Mouse (Mus musculus) left cerebral cortex, postnatal 36 days (tissue): ENCODE results near the gene Mrpl41. TPM values are rescaled to one million over a fixed set of nuclear protein-coding genes. Genes with fewer than 3 reads are reported as not detected.
"Not testable (repeated sequence)": the region's sequence is repeated elsewhere in the genome, so short reads cannot be mapped to it uniquely, and the experiment has no call there.

Experiments used
- DNase-seq, 2 experiments: peaks; one replicate each; pipeline ENCODE4 v3.0.0; 2021 to 2022; ENCODE audit warnings: low spot score in 2 of 2, mixed read lengths in 1 of 2
- intact Hi-C: fragments of 180-260 bp; cut with DNase I; formaldehyde crosslinking; loops from one replicate; pipeline ENCODE4 v1.15.1; 2025
- microRNA-seq: library from miRNA; unstranded; fragments of <30 nt; microRNA quantifications from one replicate; pipeline ENCODE4 v1.2.0, GENCODE M21; 2022
- total RNA-seq, 2 experiments: library from RNA; stranded (reverse); gene quantifications; 2 replicates each; pipeline ENCODE4 v1.2.3; 2021

Mrpl41 gene
- total RNA-seq, 2 experiments from 2014 or later = 77.5 to 82.1 TPM

DNA sequence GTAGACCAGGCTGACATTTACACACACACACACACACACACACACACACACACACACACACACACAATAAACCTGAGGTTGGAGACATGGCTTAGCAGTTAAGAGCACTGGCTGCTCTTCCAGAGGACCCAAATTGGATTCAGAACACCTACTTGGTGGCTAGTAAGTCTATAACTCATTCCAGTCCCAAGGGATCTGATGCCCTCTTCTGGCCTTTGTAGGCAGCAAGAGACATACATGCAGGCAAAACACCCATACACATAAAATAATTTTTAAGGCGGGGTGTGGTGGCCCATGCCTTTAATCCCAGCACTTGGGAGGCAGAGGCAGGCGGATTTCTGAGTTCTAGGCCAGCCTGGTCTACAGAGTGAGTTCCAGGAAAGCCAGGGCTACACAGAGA lies 30.6 kb downstream of the Mrpl41 start:
- intact Hi-C loops, DNase-seq: not testable (repeated sequence)

DNA sequence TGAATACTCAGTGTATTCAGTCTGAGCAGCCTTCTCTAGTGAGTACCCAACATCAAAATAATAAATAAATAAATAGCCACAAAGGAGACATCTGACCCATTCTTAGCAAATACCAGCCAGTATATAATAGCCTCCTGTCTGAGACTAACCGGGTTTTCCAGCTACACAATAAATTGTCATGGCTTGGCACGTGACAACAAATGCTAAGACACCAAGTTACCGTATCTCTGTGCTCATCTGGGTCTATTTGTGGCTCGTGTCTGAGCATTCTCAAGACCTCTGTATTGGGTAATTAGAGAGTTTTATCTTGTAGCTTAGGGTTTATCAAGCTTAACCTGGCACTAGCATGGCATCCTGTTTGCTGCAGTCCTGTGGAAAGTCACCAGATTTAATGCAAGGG lies 32.8 kb downstream of the Mrpl41 start:
- no peak for DNase-seq
- intact Hi-C loops = no loop called here

DNA sequence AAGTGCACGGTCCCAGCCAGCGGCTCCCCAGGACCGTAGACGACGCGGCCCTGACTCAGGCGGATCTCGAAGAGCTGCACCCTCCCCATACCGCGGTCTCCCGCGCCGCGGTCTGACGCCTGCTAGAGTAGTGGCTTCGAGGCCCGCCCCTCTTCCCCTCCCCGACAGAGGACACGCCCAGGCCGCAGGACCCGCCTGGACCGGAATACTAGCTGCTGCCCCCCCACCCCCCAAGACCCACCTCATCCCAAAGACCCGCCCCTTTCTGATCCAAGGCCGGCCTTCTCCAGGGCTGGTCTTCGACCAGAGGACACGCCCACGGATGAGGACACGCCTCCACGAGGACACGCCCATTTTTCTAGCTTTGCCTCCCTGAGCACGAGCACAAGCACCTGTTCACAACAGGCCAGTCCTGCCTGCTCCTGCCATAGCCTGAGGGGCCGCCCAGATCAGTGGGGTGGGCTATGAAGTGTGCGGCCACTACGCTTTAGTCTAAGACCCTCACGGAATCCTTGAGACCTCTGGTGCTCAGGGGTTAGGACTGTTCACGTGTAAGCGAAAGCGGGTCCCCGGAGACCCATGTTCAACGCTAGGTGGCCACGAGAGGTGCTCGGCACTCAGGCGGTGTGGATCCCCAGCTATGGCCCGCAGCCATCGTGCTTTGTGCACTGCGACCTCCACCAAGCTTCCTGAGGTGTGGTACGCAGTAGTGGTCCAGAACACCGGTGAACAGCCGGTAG lies 39.7 kb downstream of the Mrpl41 start, which contains the start of gene Arrdc1:
Gene Arrdc1 (minus strand): TSS at position 196 of the 740 bp plus-strand sequence.
- DNase-seq = peak; percentile 71 to 80
- intact Hi-C loops = no loop called here

DNA sequence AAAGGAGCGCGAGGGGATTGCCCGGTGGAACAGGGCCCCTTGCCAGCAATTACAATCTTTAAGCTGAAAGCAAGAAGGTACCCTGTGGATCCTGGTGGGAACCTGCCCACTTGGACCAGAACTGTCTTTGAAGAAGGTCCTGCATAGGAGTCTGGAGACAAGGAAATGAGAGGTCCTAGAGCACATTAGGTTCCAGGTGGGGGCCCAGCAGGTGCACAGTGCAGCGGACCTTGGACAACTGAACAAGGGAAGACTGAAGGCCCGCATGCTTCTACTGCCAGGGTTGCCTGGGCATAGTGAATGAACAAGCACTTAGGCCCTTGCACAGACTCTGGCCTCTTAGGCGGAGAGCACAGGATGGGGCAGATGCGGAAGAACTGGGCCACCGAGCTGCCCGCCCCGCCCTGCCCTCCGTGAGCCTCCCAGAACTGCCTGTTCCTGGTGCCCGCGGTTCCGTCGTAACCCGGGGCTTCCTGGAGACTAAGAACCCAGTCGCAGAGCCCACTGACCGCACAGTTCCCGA lies 40.4 kb downstream of the Mrpl41 start:
- DNase-seq = peak in 1 of 2 experiments; percentile 17
- intact Hi-C loops = no loop called here

DNA sequence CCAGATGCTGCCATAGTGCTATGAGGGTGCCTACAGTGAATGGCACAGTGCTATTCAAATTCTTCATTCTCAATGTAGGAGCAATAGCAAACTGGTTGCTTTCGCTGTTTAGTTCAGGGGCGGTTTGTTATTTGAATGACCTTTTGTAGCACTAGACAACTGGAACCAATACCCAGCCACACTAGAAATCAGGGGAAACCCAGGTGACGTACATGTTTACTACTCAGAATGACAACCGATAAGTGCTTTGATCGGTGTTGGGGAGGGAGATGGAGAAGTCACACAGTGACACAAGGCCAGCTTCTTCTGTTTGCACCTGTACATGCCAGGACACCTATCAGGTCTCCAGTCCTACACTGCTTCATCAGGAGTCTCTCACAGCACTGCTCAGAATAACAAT lies 45.3 kb downstream of the Mrpl41 start:
- intact Hi-C loops = no loop called here
- no peak for DNase-seq

DNA sequence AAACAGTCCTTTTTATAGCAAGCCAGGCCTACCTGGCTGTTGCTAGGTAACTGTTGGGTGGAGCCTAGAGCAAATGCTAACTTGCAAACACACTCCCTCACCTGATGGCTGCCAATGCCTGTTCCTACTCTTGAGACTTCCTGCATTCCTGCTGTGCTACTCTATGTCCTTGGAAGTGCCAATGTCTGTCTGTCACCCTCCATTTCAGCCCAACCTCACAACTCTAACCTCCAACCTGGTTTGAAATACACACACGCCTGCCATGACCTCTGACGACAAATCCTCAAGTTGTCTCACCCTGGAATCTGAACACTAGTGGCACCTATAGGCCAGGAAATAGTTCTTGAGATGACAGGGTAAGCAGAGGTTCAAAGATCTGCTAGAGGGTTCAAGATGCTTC lies 45.8 kb downstream of the Mrpl41 start:
- intact Hi-C loops = no loop called here
- DNase-seq = no peak

DNA sequence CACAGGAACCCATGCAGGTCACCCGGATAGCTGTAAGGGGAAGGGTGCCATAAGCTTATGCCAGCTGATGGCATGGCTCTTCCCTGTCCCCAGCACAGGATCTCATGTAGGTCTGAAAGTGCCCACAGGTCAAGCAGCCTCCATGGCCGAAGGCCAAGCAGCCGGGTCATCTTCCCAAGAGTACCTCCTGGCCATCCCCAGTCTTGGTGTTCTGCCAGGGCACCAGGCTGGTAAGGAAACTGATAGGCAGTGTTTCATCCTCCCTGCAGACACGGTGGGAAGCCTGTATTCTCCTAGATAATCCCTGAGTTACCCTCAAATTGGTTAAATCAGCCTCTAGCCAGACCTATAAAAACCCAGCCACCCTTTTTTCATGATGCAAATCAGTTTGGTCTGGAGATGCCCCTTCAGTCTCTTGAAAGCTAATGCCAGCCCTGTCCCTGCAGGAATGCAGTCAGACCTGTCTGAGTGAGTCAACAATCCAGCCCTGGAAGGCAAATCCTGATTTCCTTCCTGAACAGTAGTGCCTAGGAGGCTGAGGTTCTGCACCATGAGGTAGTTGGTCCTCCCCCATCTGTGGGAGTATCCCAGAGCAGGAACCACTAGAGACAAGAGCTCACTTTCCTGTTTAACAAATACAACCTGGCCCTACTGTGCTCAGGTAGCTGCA lies 47.0 kb downstream of the Mrpl41 start:
- DNase-seq = no peak
- intact Hi-C loops = no loop called here

DNA sequence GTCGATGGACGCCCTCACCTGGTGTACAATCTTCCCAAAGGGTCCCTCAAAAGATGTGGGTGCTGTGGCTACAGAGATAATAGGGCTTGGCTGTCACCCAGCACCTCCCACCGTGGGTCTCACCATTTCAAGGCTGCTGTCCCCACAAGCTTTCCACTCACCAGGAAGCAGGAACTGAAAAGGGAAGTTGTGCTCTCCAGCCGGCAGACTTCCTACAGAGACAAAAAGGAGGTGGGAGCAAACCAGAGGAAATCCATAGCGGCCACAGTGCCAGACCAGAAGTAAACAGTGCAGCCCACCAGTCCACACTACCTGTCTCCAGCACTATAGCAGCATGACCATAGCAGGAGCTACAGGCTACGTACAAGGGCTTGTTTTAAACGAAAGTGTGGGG lies 47.9 kb downstream of the Mrpl41 start:
- DNase-seq = no peak
- intact Hi-C loops = no loop called here

DNA sequence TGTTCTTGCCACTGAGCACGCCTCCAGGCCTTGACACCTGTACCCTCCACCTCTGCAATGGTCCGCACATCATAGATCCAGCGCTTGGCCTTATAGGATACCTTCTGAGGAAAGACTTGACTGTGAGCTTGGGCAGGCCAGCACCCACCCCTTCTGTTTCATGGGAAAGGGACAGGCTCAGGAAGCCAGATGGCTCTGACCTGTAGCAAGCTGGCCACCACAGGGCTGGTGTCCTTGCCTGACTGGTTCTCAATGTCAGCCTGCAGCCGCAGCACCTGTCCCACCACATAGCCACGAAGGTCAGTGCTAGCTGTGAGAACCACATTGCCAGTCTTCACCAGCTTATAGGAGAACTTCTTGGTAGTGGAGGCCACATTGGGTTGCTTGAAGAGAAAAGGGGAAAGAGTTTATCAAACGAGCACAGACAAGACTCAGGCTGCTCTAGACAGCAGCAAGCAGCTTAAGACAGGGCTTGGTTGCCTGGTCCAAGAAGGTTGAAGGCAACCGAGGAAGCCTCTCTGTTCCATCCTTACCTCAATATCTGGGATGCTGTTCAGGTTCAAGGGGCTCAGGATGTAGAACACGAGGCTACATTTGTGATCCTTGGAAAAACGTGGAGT lies 48.4 kb downstream of the Mrpl41 start:
- intact Hi-C loops = no loop called here
- no peak for DNase-seq

DNA sequence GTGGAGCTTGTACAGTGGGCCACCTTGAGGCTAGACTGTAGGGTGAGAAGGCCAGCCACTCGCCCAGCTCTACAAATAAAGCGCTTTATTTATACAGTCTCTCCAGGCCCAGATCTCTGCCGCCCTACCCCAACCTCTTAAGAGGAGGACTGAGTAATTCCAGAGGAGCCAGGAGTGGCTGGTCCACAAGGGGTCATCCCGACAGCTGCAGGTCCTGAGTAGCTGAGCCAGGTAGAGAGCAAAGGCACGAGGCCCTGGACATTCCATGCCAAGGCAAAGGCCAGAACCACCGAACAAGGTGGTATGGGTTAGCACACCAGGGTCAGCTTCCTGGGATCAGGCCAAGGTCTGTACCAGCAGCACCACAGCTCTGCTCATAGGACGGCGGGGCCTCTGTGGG lies 49.6 kb downstream of the Mrpl41 start:
- DNase-seq = no peak
- intact Hi-C loops = no loop called here

Small RNA genes within 50 kb of the gene (microRNA-seq; reads per million reads assigned to microRNA genes)
- not detected for gene Gm22875

Other genes with a start within 250 kb of the Mrpl41 start
- gene Cacna1b, start 211.9 kb downstream of the Mrpl41 start, total RNA-seq = 10 to 100 TPM; 85.5 to 96.2 TPM
- 10 to 100 TPM; 47.0 to 62.6 TPM for gene Ehmt1, start 55.5 kb downstream of the Mrpl41 start, total RNA-seq
- gene Arrdc1, start 39.8 kb downstream of the Mrpl41 start, total RNA-seq = 10 to 100 TPM; 14.1 to 18.1 TPM
- 10 to 100 TPM; 37.1 to 37.3 TPM for gene Zmynd19, start 25.3 kb downstream of the Mrpl41 start, total RNA-seq
- 10 to 100 TPM; 28.4 to 34.6 TPM for gene Dph7, start 12.7 kb downstream of the Mrpl41 start, total RNA-seq
- 10 to 100 TPM; 19.3 to 22.2 TPM for gene Pnpla7, start 935 bp upstream of the Mrpl41 start, total RNA-seq
- gene Nsmf, start 79.3 kb upstream of the Mrpl41 start, total RNA-seq = 100 to 1,000 TPM; 458 to 503 TPM
- not detected for gene Entpd8, start 105.2 kb upstream of the Mrpl41 start, total RNA-seq
- gene Noxa1, start 120.1 kb upstream of the Mrpl41 start, total RNA-seq = not detected
- gene Nrarp, start 205.7 kb upstream of the Mrpl41 start, total RNA-seq = 10 to 100 TPM; 19.7 to 30.7 TPM
- 1 to 10 TPM; 1.6 to 2.3 TPM for gene Tor4a, start 221.8 kb upstream of the Mrpl41 start, total RNA-seq
- 10 to 100 TPM; 55.4 to 58.5 TPM for gene Nelfb, start 236.4 kb upstream of the Mrpl41 start, total RNA-seq
- under 1 TPM in 1 of 2 experiments, not detected in 1; 0.29 TPM for gene Stpg3, start 239.5 kb upstream of the Mrpl41 start, total RNA-seq
- not detected for gene Fam166a, start 243.6 kb upstream of the Mrpl41 start, total RNA-seq
- gene Tubb4b, start 249.6 kb upstream of the Mrpl41 start, total RNA-seq = 100 to 1,000 TPM; 334 to 390 TPM